Mouse (Mus musculus): ENCODE measurements around the gene Guk1. TPM values are rescaled to one million over a fixed set of nuclear protein-coding genes. Genes with fewer than 3 reads are reported as not detected.
"Not testable (repeated sequence)": the region's sequence is repeated elsewhere in the genome, so short reads cannot be mapped to it uniquely, and the experiment has no call there.

Gene Guk1
- polyA plus RNA-seq, 1 experiment from 2014 or later: 119 TPM

DNA sequence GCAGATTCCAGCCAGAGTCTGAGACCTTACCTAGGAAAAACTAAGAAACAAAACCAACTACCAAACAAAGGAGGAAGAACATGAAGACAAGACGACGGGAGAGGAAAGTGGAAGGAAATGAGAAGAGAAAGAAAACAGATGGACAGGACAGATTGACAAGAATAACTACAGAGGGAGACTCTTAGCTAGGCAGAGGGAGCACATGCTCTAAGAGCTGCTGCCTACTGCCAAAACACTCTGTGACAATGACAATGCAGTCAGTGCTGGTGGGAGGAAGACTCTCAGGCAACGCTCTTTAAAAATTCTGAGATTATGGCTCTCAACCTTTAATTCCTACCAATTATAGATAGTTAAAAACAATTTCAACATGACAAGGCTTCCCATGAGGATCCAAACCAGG lies 24.9 kb upstream of the Guk1 start:
- Histone ChIP-seq H3K4me3 (ENCODE audit: low read depth, low read length) (no peak overlapping the region), H3K9me3 (ENCODE audit: control insufficient read depth) (no peaks in the 10 kb centered on the region), H3K36me3 (ENCODE audit: control insufficient read depth, insufficient read depth) (peaks cover 8% of the 10 kb centered on the region), H3K4me2 (replicated peaks; ENCODE audit: low read depth) (no peak overlapping the region), H3K27me3 (replicated peaks; ENCODE audit: control insufficient read depth, insufficient read depth, low read length) (no peaks in the 10 kb centered on the region), H3K9ac (ENCODE audit: low read depth, low read length) (no peak overlapping the region), H3K27ac (ENCODE audit: low read depth, low read length) (no peak overlapping the region), H3K4me1 (replicated peaks; ENCODE audit: control insufficient read depth, insufficient read depth, low read length) (peaks cover 14% of the 10 kb centered on the region)
- 74% methylated on average over 3 of the region's 3 CpGs for WGBS
- ATAC-seq: no peak
- no peak for TF ChIP-seq CTCF (IDR thresholded peaks at IDR 0.05; ENCODE audit: low read depth)

DNA sequence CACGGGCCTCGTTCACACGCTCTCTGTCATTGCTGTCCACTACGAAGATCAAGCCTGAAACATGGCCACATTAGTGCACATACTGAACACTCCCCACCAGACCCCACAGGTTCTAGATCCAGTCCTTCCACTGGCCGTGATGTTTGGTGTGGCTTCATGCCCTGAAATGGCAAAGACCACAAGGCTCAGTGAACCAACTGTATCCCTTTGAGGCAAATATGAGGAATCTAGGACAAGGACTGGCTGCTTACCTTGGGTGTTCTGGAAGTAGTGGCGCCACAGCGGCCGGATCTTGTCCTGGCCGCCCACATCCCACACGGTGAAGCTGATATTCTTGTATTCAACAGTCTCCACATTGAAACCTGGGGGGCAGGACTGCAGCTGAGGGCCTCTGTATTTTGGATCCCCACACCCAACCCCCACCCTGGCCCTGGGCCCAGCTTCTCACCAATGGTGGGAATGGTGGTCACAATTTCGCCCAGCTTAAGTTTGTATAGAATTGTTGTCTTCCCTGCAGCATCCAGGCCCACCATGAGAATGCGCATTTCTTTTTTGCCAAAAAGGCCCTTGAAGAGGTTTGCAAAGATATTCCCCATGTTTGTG lies 21.0 kb upstream of the Guk1 start:
- H3K27ac ChIP-seq (ENCODE audit: low read depth, low read length): no peak overlapping the region
- no peak for ATAC-seq
- TF ChIP-seq CTCF (IDR thresholded peaks at IDR 0.05; ENCODE audit: low read depth): no peak
- H3K4me3 ChIP-seq (ENCODE audit: low read depth, low read length): no peak overlapping the region
- H3K4me1 ChIP-seq (replicated peaks; ENCODE audit: control insufficient read depth, insufficient read depth, low read length): 0 out of 2 replicates have a peak, but pooled peaks cover 3% of the 10 kb centered on the region
- WGBS: 88% methylated on average over 12 of the region's 12 CpGs
- H3K36me3 ChIP-seq (ENCODE audit: control insufficient read depth, insufficient read depth): peaks cover 32% of the 10 kb centered on the region
- H3K4me2 ChIP-seq (replicated peaks; ENCODE audit: low read depth): no peak overlapping the region
- no peaks in the 10 kb centered on the region for H3K27me3 ChIP-seq (replicated peaks; ENCODE audit: control insufficient read depth, insufficient read depth, low read length)
- no peak overlapping the region for H3K9ac ChIP-seq (ENCODE audit: low read depth, low read length)
- no peaks in the 10 kb centered on the region for H3K9me3 ChIP-seq (ENCODE audit: control insufficient read depth)

DNA sequence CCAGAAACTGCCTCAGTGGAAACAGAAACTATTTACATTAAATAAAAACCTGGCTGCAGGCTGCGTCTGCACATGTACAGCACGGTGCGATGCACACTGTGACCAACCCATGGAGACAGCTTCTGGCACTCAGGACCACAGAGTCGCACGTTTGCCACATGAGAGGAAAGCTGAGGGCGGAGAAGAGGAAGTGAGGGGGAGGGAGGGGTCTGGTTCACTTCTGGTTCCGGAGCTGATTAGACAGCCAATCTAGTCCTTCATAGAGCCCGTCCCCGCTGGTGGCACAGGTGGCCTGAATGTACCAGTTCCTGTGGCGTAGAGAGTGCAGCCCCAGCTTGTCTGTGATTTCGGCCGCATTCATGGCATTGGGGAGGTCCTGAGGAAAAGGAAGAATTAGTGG lies 20.3 kb upstream of the Guk1 start:
- not testable (repeated sequence) for H3K27ac ChIP-seq (ENCODE audit: low read depth, low read length); H3K27me3 ChIP-seq (replicated peaks; ENCODE audit: control insufficient read depth, insufficient read depth, low read length); H3K4me1 ChIP-seq (replicated peaks; ENCODE audit: control insufficient read depth, insufficient read depth, low read length); H3K4me3 ChIP-seq (ENCODE audit: low read depth, low read length); ATAC-seq; H3K9me3 ChIP-seq (ENCODE audit: control insufficient read depth); H3K4me2 ChIP-seq (replicated peaks; ENCODE audit: low read depth); H3K9ac ChIP-seq (ENCODE audit: low read depth, low read length)
- peaks cover 32% of the 10 kb centered on the region for H3K36me3 ChIP-seq (ENCODE audit: control insufficient read depth, insufficient read depth)
- 69% methylated on average over 12 of the region's 12 CpGs for WGBS

DNA sequence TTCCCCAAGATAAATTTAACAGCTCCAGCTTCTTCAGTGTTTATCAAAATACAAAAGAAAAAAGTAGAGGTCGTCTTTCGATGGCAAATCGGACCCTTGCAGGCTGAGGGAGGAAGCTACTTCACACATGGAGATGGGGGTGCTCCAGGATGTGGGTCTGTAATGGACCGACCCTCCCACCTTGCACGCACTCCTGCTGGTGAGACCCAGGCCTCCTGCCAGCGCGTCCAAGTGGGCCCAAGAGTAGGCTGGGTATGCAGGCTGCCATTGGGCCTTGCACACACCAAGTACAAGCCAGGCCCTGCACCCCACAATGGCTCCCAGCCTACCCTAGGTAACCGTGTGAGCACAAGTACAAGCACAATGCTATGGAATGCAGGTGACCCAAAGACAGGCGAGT lies 19.5 kb upstream of the Guk1 start:
- 80% methylated on average over 9 of the region's 9 CpGs for WGBS
- not testable (repeated sequence) for ATAC-seq; H3K4me2 ChIP-seq (replicated peaks; ENCODE audit: low read depth); H3K27me3 ChIP-seq (replicated peaks; ENCODE audit: control insufficient read depth, insufficient read depth, low read length); H3K4me3 ChIP-seq (ENCODE audit: low read depth, low read length); H3K9ac ChIP-seq (ENCODE audit: low read depth, low read length); H3K4me1 ChIP-seq (replicated peaks; ENCODE audit: control insufficient read depth, insufficient read depth, low read length); H3K27ac ChIP-seq (ENCODE audit: low read depth, low read length); H3K9me3 ChIP-seq (ENCODE audit: control insufficient read depth)
- peaks cover 33% of the 10 kb centered on the region for H3K36me3 ChIP-seq (ENCODE audit: control insufficient read depth, insufficient read depth)

DNA sequence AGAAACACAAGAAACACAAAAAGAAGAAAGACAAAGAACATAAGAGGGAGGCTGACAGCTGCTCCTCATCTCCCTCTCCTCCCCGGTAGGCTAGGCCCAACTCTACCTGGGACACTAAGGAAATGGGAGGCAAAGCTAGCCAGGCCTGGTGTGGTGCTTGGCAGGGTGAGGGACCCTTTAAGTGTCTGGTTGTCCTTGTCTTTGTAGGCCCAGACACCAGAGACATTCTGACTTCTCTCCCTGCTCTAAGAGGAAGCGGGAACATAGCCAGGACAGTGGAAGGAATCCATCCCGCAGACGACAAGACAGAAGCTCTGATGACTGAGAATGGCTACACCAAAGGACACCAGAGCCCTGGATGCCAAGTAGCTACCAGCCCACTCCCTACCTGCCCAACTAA lies 18.0 kb upstream of the Guk1 start:
- 57% methylated on average over 4 of the region's 4 CpGs for WGBS
- no peak for TF ChIP-seq CTCF (IDR thresholded peaks at IDR 0.05; ENCODE audit: low read depth)
- ATAC-seq: no peak
- Histone ChIP-seq H3K4me3 (ENCODE audit: low read depth, low read length) (no peak overlapping the region), H3K27ac (ENCODE audit: low read depth, low read length) (peak overlapping the region; percentile 97; the same call in 1 of the 2 replicates), H3K4me2 (replicated peaks; ENCODE audit: low read depth) (no peak overlapping the region), H3K36me3 (ENCODE audit: control insufficient read depth, insufficient read depth) (peaks cover 47% of the 10 kb centered on the region), H3K9me3 (ENCODE audit: control insufficient read depth) (no peaks in the 10 kb centered on the region), H3K27me3 (replicated peaks; ENCODE audit: control insufficient read depth, insufficient read depth, low read length) (no peaks in the 10 kb centered on the region), H3K9ac (ENCODE audit: low read depth, low read length) (no peak overlapping the region), H3K4me1 (replicated peaks; ENCODE audit: control insufficient read depth, insufficient read depth, low read length) (0 out of 2 replicates have a peak, but pooled peaks cover 3% of the 10 kb centered on the region)

DNA sequence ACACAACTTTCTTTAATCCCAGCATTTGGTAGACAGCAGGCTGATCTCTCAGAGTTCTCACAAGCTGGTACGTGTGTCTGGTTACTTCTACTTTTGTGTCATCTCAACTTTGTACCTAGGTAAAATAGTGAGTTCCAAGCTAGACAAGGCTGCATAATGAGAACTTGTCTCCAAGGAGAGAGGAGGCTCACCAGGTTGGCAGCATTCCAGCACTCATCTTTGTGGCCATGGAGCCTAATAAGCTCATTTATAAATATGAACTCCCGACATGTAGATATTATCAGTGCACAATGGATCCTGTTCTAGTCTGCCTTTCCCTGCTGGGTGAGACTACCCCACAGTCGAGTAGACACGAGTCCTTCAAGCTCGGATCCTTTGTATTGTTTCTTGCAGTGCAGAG lies 17.6 kb upstream of the Guk1 start:
- Histone ChIP-seq H3K9me3 (ENCODE audit: control insufficient read depth) (no peaks in the 10 kb centered on the region), H3K4me1 (replicated peaks; ENCODE audit: control insufficient read depth, insufficient read depth, low read length) (0 out of 2 replicates have a peak, but pooled peaks cover 3% of the 10 kb centered on the region), H3K36me3 (ENCODE audit: control insufficient read depth, insufficient read depth) (peaks cover 49% of the 10 kb centered on the region), H3K27ac (ENCODE audit: low read depth, low read length) (peak overlapping the region; percentile 97), H3K4me2 (replicated peaks; ENCODE audit: low read depth) (peak overlapping the region; percentile 85), H3K9ac (ENCODE audit: low read depth, low read length) (0 out of 2 replicates have a peak overlapping the region, but pooled peaks have one; percentile 34), H3K27me3 (replicated peaks; ENCODE audit: control insufficient read depth, insufficient read depth, low read length) (no peaks in the 10 kb centered on the region), H3K4me3 (ENCODE audit: low read depth, low read length) (peak overlapping the region; percentile 90; the same call in 1 of the 2 replicates)
- ATAC-seq: no peak
- WGBS: 52% methylated on average over 5 of the region's 5 CpGs
- TF ChIP-seq CTCF (IDR thresholded peaks at IDR 0.05; ENCODE audit: low read depth): no peak
